Mouse (Mus musculus): ENCODE measurements at regions not wholly inside any gene's neighbourhood (a gene's known extent, or its start where the extent isn't known, plus 50 kb on each side); places are given as distances from the start of the nearest gene placed in this dataset.

GRCm38 (mm10) chr8:56234238-56234637, 60.1 kb upstream of the Hpgd start:
- Histone ChIP-seq H3K9me3 (ENCODE audit: low read length) (no peaks in the 10 kb centered on the region), H3K27me3 (ENCODE audit: insufficient read depth, low read length) (no peaks in the 10 kb centered on the region)
- no peak for TF ChIP-seq NANOG (IDR thresholded peaks at IDR 0.05; ENCODE audit: borderline replicate concordance, low read length)
- TF ChIP-seq CTCF (conservative IDR thresholded peaks at IDR 0.05; ENCODE audit: low read length): no peak
- no peak for TF ChIP-seq POU5F1 (IDR thresholded peaks at IDR 0.05; ENCODE audit: borderline replicate concordance, low read length)

GRCm38 (mm10) chr8:56243330-56243729, 51.1 kb upstream of the Hpgd start:
- Histone ChIP-seq H3K36me3 (ENCODE audit: insufficient read depth, low read length) (peaks cover 11% of the 10 kb centered on the region), H3K9me3 (ENCODE audit: low read length) (peaks cover 49% of the 10 kb centered on the region), H3K4me1 (replicated peaks; ENCODE audit: low read depth, low read length) (no peaks in the 10 kb centered on the region), H3K4me3 (replicated peaks; ENCODE audit: low read length) (no peak overlapping the region), H3K27me3 (ENCODE audit: insufficient read depth, low read length) (no peaks in the 10 kb centered on the region)
- TF ChIP-seq CTCF (conservative IDR thresholded peaks at IDR 0.05; ENCODE audit: low read length) (no peak), POU5F1 (IDR thresholded peaks at IDR 0.05; ENCODE audit: borderline replicate concordance, low read length) (no peak)

More at GRCm38 (mm10) chr8:56234238-56234637, 60.1 kb upstream of the Hpgd start:
- Histone ChIP-seq H3K36me3 (ENCODE audit: insufficient read depth, low read length) (no peaks in the 10 kb centered on the region), H3K4me3 (replicated peaks; ENCODE audit: low read length) (no peak overlapping the region), H3K4me1 (replicated peaks; ENCODE audit: low read depth, low read length) (0 out of 2 replicates have a peak, but pooled peaks cover 5% of the 10 kb centered on the region)

All from E14TG2a.4 (cell line).